Mouse (Mus musculus): ENCODE measurements at regions not wholly inside any gene's neighbourhood (a gene's known extent, or its start where the extent isn't known, plus 50 kb on each side); places are given as distances from the start of the nearest gene placed in this dataset.

DNA sequence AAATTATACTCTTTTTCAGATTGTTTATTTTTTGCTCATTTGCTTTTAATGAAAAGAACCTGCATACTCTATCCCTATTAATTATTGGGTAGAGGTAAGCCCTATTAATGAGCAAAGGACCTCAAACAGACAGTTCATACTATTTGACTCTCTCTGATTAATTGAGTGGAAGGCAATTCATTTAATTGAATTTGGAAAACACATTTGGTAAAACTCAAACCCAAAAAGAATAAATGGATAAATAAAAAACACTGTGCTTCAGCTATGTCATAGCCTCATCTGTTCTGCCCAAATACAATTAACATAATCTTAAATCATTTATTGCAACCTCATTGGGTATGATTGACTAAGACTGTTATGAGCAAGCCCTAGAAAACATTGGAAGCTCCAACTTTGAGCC lies 874.8 kb downstream of the Adgrl2 start:
- TF ChIP-seq POLR2A (IDR thresholded peaks at IDR 0.05; ENCODE audit: insufficient read length, low read depth) (no peak), USF1 (IDR thresholded peaks at IDR 0.05; ENCODE audit: low read depth) (no peak), MYOG (IDR thresholded peaks at IDR 0.05; ENCODE audit: control insufficient read depth in 1 of 3, insufficient read depth in 1 of 3, insufficient read length in 2 of 3, low read depth in 2 of 3) (no peak), MYOD1 (IDR thresholded peaks at IDR 0.05; ENCODE audit: control insufficient read depth in 1 of 3, insufficient read length in 2 of 3, low read depth in 2 of 3) (no peak)
